Mouse (Mus musculus): Measurements from ENCODE around the gene Tmem14c.
"Not testable (repeated sequence)": the region's sequence is repeated elsewhere in the genome, so short reads cannot be mapped to it uniquely, and the experiment has no call there.

The Tmem14c gene

GRCm38 (mm10) chr13:41015829-41016634 is at the start of gene Tmem14c:
Gene Tmem14c (plus strand): TSS chr13:41016292.
- DNase-seq, result peak; percentile 99

- DNase-seq, result no peak
Observed at GRCm38 (mm10) chr13:40967609-40968008, 48.5 kb upstream of the Tmem14c start.

GRCm38 (mm10) chr13:40968564-40968963 is 47.5 kb upstream of the Tmem14c start:
- DNase-seq, result peak; percentile 10

- DNase-seq, result no peak
Observed at GRCm38 (mm10) chr13:40969761-40970390, 46.2 kb upstream of the Tmem14c start.

GRCm38 (mm10) chr13:40971261-40971660 is 44.8 kb upstream of the Tmem14c start:
- no peak for DNase-seq

- DNase-seq, result no peak
Observed at GRCm38 (mm10) chr13:40971831-40972230, 44.3 kb upstream of the Tmem14c start.

- no peak for DNase-seq
Observed at GRCm38 (mm10) chr13:40972976-40973375, 43.1 kb upstream of the Tmem14c start.

GRCm38 (mm10) chr13:40977609-40978008 is 38.5 kb upstream of the Tmem14c start:
- DNase-seq, result peak; percentile 61

GRCm38 (mm10) chr13:40978652-40979051 is 37.4 kb upstream of the Tmem14c start:
- DNase-seq, result no peak

- no peak for DNase-seq
Observed at GRCm38 (mm10) chr13:40979321-40979720, 36.8 kb upstream of the Tmem14c start.

GRCm38 (mm10) chr13:40982759-40983158 is 33.3 kb upstream of the Tmem14c start:
- no peak for DNase-seq

- no peak for DNase-seq
Observed at GRCm38 (mm10) chr13:40986081-40986480, 30.0 kb upstream of the Tmem14c start.

GRCm38 (mm10) chr13:40987608-40988303 is 28.3 kb upstream of the Tmem14c start:
- peak; percentile 43 for DNase-seq

GRCm38 (mm10) chr13:40988418-40988817 is 27.7 kb upstream of the Tmem14c start:
- no peak for DNase-seq

GRCm38 (mm10) chr13:40994487-40995263 is 21.4 kb upstream of the Tmem14c start:
- no peak for DNase-seq

GRCm38 (mm10) chr13:40998537-40998936 is 17.6 kb upstream of the Tmem14c start:
- DNase-seq, result not testable (repeated sequence)

- peak; percentile 25 for DNase-seq
Observed at GRCm38 (mm10) chr13:41000140-41000925, 15.8 kb upstream of the Tmem14c start.

- peak; percentile 89 for DNase-seq
Observed at GRCm38 (mm10) chr13:41000926-41001639, 15.0 kb upstream of the Tmem14c start, which contains the start of gene Pak1ip1. Gene Pak1ip1 (plus strand): TSS chr13:41001023.

GRCm38 (mm10) chr13:41002001-41002400 is 14.1 kb upstream of the Tmem14c start:
- peak; percentile 57 for DNase-seq

- DNase-seq, result no peak
Observed at GRCm38 (mm10) chr13:41006244-41006643, 9.8 kb upstream of the Tmem14c start.

GRCm38 (mm10) chr13:41008271-41008670 is 7.8 kb upstream of the Tmem14c start:
- DNase-seq, result no peak
